29 mouse cellular contexts compared by ENCODE assay signal in the genomic region with DNA sequence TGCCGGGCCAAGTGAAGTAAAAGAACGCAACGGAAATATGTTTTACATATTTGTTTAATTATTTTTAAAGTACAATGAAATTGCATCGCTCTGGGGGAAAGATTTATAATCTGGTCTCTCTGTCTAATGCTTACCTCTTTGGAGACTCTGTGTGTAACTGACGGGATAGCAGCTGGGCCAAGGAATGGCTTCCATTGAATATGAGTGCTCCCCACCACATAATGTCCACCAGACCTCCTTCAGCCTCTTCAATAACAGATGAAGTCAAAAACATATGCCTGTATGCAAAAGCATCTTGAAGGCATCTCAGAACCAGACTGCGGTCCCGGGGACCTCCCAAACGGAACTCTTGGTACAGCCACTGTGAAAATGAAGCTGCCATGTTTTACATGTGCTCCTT.
"Had no signal": no experiment of that assay in that cellular context is flagged by ENCODE, and none has a peak within 500 bp of the region (broad histone marks: within the 10 kb centered on the region; RNA-seq: fewer than 3 reads in every experiment).

No protein-coding gene starts in this region.

- H3K4me2 ChIP-seq: heart, embryonic 12.5 days; hindbrain, embryonic 12.5 days; hindbrain, embryonic 14.5 days; intestine, embryonic 15.5 days; kidney, embryonic 15.5 days; limb, embryonic 12.5 days; liver, embryonic 11.5 days; liver, embryonic 13.5 days; liver, embryonic 15.5 days had no signal

- ATAC-seq: hindbrain, embryonic 16.5 days; inflammation-experienced regulatory T-cells, adult 6 months; intestine, embryonic 15.5 days; intestine, postnatal 0 days had no signal

- H3K9me3 ChIP-seq: heart, embryonic 10.5 days; heart, embryonic 12.5 days; hindbrain, embryonic 10.5 days; hindbrain, embryonic 12.5 days; intestine, embryonic 15.5 days; kidney, embryonic 15.5 days; limb, embryonic 10.5 days; limb, embryonic 12.5 days; liver, embryonic 13.5 days; liver, embryonic 15.5 days had no signal

- H3K4me1 ChIP-seq: heart, embryonic 10.5 days; heart, embryonic 12.5 days; hindbrain, embryonic 10.5 days; hindbrain, embryonic 12.5 days; intestine, embryonic 15.5 days; kidney, embryonic 15.5 days; limb, embryonic 10.5 days; limb, embryonic 12.5 days; liver, embryonic 13.5 days; liver, embryonic 15.5 days had no signal

- H3K9ac ChIP-seq: heart, embryonic 12.5 days; hindbrain, embryonic 12.5 days; hindbrain, embryonic 14.5 days; intestine, embryonic 15.5 days; kidney, embryonic 15.5 days; limb, embryonic 12.5 days; liver, embryonic 13.5 days; liver, embryonic 15.5 days had no signal

- H3K36me3 ChIP-seq: heart, embryonic 10.5 days; heart, embryonic 12.5 days; hindbrain, embryonic 10.5 days; hindbrain, embryonic 12.5 days; intestine, embryonic 15.5 days; kidney, embryonic 15.5 days; limb, embryonic 10.5 days; limb, embryonic 12.5 days; liver, embryonic 13.5 days; liver, embryonic 15.5 days had no signal

- H3K27me3 ChIP-seq: heart, embryonic 12.5 days; hindbrain, embryonic 12.5 days; intestine, embryonic 15.5 days; kidney, embryonic 15.5 days; limb, embryonic 12.5 days; liver, embryonic 13.5 days; liver, embryonic 15.5 days had no signal

- H3K27ac ChIP-seq: gastrocnemius, adult 2 months; heart, embryonic 10.5 days; hindbrain, embryonic 10.5 days; hindbrain, embryonic 12.5 days; hindbrain, embryonic 14.5 days; intestine, embryonic 15.5 days; kidney, embryonic 15.5 days; kidney, postnatal 0 days; limb, embryonic 10.5 days; limb, embryonic 12.5 days; liver, embryonic 13.5 days; liver, embryonic 15.5 days had no signal

- H3K4me3 ChIP-seq: gastrocnemius, adult 2 months; heart, embryonic 10.5 days; heart, embryonic 12.5 days; hindbrain, embryonic 10.5 days; hindbrain, embryonic 12.5 days; intestine, embryonic 15.5 days; kidney, embryonic 15.5 days; limb, embryonic 10.5 days; limb, embryonic 12.5 days; liver, embryonic 13.5 days; liver, embryonic 15.5 days had no signal

- DNase-seq: gastrocnemius, adult 2 months; gastrocnemius, postnatal 10 days; gastrocnemius, postnatal 25 days; heart, adult 18-20 months; heart, postnatal 10 days; heart, postnatal 4 days; kidney, adult 18-20 months; kidney, adult 8-10 months; kidney, postnatal 14 days; kidney, postnatal 36 days; layer of hippocampus, adult 9-11 months; layer of hippocampus, postnatal 36 days; liver; liver, embryonic 13.5 days had no signal
